Mouse (Mus musculus) C2C12 (cell line): Measurements from ENCODE around the gene Socs4. TPM values are rescaled to one million over a fixed set of nuclear protein-coding genes. Genes with fewer than 3 reads are reported as not detected.

Experiments
- H3K27me3 ChIP-seq: one replicate; pipeline ENCODE4 v1.6.1; 2011; ENCODE audit not compliant: control insufficient read depth, insufficient read depth, insufficient read length
- H3K36me3 ChIP-seq: one replicate; pipeline ENCODE4 v1.6.1; 2011; ENCODE audit not compliant: control insufficient read depth, insufficient read depth
- H3K4me3 ChIP-seq: one replicate; pipeline ENCODE4 v1.5.1; 2011; ENCODE audit warnings: mild to moderate bottlenecking, control low read depth; ENCODE audit not compliant: poor library complexity, insufficient read depth, severe bottlenecking
- H3K79me2 ChIP-seq: one replicate; pipeline ENCODE4 v1.6.1; 2011; ENCODE audit not compliant: control insufficient read depth, insufficient read depth
- H3K79me3 ChIP-seq: one replicate; pipeline ENCODE4 v1.6.1; 2011; ENCODE audit warnings: low read depth, control low read depth
- H3ac ChIP-seq: one replicate; pipeline ENCODE3; 2011; ENCODE audit warnings: low read depth; ENCODE audit not compliant: control insufficient read depth, insufficient read length
- CEBPB ChIP-seq: IDR thresholded peaks from one replicate; pipeline ENCODE4 v1.6.1; 2011; ENCODE audit warnings: low read depth, mild to moderate bottlenecking, control low read depth, moderate library complexity
- CTCF ChIP-seq: IDR thresholded peaks from one replicate; pipeline ENCODE4 v1.5.1; 2011; ENCODE audit not compliant: control insufficient read depth, insufficient read depth, insufficient read length
- FOSL1 ChIP-seq: IDR thresholded peaks from one replicate; pipeline ENCODE4 v1.8.0; 2011; ENCODE audit warnings: mild to moderate bottlenecking, low read length; ENCODE audit not compliant: poor library complexity, insufficient read depth, severe bottlenecking
- MAX ChIP-seq: IDR thresholded peaks from one replicate; pipeline ENCODE4 v1.6.1; 2011; ENCODE audit warnings: mild to moderate bottlenecking, control low read depth
- MYOD1 ChIP-seq: IDR thresholded peaks from one replicate; pipeline ENCODE4 v1.6.1; 2011; ENCODE audit warnings: low read depth; ENCODE audit not compliant: control insufficient read depth, insufficient read length
- MYOG ChIP-seq: IDR thresholded peaks from one replicate; pipeline ENCODE4 v1.6.1; 2011; ENCODE audit not compliant: control insufficient read depth, insufficient read length; ENCODE audit errors: extremely low read depth
- USF1 ChIP-seq: IDR thresholded peaks from one replicate; pipeline ENCODE4 v1.6.1; 2011; ENCODE audit warnings: low read depth, mild to moderate bottlenecking, control low read depth, moderate library complexity
- polyA plus RNA-seq: library from polyadenylated mRNA; unstranded; fragments of >200 nt; fragmentation: generic; extraction: Trizol; gene quantifications from one replicate; pipeline ENCODE4 v1.2.1, GENCODE M21; 2012; ENCODE audit warnings: missing spikeins

Gene Socs4
- polyA plus RNA-seq, 1 experiment, result 3.0 TPM

DNA sequence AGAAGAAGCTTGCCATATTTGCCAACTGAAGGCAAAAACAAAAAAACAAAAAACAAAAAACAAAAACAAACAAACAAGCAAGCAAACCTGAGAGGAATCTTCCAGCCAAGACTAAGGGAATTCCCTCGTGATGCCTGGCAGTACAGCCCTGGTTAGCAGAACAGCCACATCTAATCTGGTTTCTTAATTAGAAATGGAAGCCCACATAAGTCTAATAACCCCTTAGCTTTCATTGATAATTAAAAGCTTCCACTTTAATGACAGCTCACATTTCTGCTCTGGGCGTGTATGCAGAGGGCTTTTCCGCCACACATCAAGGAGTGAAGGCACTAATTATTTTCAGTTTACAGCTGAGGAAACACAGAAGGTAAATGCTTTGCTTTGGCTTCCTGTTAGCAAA, 58.6 kb downstream of the Socs4 start:
- no peak for TF ChIP-seq MYOG
- no peak for TF ChIP-seq FOSL1
- no peak for TF ChIP-seq CEBPB
- TF ChIP-seq MYOD1, result no peak
- TF ChIP-seq CTCF, result no peak
- no peak for TF ChIP-seq USF1
- TF ChIP-seq MAX, result no peak
- no peak overlapping the region for H3ac ChIP-seq
- H3K79me2 ChIP-seq, result no peaks in the 10 kb centered on the region
- no peaks in the 10 kb centered on the region for H3K27me3 ChIP-seq
- H3K36me3 ChIP-seq, result no peaks in the 10 kb centered on the region
- H3K4me3 ChIP-seq, result no peak overlapping the region
- no peaks in the 10 kb centered on the region for H3K79me3 ChIP-seq

DNA sequence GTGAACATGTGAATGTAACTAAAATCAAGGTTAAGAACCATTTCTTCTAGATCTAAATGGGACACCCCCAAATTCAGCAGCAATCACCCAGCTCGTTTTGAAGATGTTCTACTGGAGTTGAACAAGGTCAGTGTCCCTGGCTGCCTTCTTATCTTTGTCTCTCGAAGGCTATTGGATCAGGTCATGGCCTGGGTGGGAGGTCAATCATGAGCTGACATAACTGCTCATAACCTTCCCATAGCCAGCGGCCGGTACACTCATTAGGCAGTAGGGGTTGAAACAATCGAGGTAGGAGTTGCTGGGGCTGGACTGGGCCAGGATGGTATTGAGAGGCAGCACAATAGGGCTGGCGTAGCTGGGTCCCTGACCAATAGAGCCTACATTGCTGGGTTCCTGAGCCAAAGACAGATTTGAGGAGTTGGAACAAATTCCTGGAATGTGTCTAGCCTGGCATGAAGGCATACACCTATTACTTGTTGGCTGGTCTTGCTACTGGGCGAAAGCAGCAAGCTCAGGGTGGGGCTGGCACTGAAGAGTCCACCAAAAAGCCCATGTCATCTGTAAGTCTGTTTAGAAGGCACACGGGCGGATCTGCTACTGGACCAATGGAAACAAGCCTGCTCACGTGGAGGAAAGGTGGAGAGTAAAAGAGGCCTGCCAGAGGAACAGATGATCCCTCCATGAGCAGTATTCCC, 63.6 kb downstream of the Socs4 start:
- TF ChIP-seq MAX (no peak), FOSL1 (no peak), CEBPB (no peak), MYOD1 (no peak), USF1 (no peak), CTCF (no peak), MYOG (no peak)
- Histone ChIP-seq H3K4me3 (no peak overlapping the region), H3K79me2 (no peaks in the 10 kb centered on the region), H3K36me3 (no peaks in the 10 kb centered on the region), H3ac (no peak overlapping the region), H3K27me3 (no peaks in the 10 kb centered on the region), H3K79me3 (no peaks in the 10 kb centered on the region)

DNA sequence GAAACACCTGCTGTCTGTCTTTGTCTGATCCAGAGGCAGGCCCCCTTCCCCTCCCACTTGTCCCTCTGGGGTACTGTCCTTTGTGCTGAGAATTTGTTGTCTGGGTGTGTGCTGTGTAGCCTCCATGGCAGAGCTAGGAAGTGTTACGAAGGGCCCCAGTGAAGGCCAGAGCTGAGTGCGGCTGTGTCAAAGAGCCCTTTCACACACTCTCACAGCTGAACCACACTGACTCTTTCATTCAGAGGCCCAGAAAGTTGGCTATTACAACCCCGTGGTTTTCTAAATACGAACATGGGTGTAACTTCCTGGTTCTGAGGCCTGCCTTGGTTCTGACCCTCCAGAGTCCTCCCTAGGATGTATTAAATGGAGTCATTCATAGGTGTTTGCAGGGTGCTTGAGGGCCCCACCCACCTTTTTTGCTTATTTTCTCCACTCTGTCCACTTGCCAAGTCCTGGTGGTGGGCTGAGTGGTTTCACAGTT, 65.1 kb downstream of the Socs4 start:
- no peaks in the 10 kb centered on the region for H3K79me3 ChIP-seq
- no peak overlapping the region for H3K4me3 ChIP-seq
- H3K36me3 ChIP-seq, result no peaks in the 10 kb centered on the region
- H3K27me3 ChIP-seq, result no peaks in the 10 kb centered on the region
- no peaks in the 10 kb centered on the region for H3K79me2 ChIP-seq
- TF ChIP-seq FOSL1 (no peak), MYOG (no peak), USF1 (no peak), MYOD1 (no peak), CEBPB (no peak), CTCF (no peak), MAX (no peak)
- H3ac ChIP-seq, result no peak overlapping the region

Other genes with a start within 250 kb of the Socs4 start
- 9.6 TPM for gene Gch1, start 87.5 kb upstream of the Socs4 start, polyA plus RNA-seq
- 12.4 TPM for gene Wdhd1, start 74 bp upstream of the Socs4 start, polyA plus RNA-seq
- gene Mapk1ip1l, start 21.3 kb downstream of the Socs4 start, polyA plus RNA-seq, result 42.8 TPM
- 1,338 TPM for gene Lgals3, start 90.8 kb downstream of the Socs4 start, polyA plus RNA-seq
- gene Dlgap5, start 141.5 kb downstream of the Socs4 start, polyA plus RNA-seq, result 34.2 TPM
- gene Fbxo34, start 173.5 kb downstream of the Socs4 start, polyA plus RNA-seq, result 11.9 TPM